Mouse (Mus musculus): ENCODE measurements around the gene Orm2. TPM values are rescaled to one million over a fixed set of nuclear protein-coding genes. Genes with fewer than 3 reads are reported as not detected.

Orm2 gene
- total and polyA plus RNA-seq, 3 experiments: not detected

DNA sequence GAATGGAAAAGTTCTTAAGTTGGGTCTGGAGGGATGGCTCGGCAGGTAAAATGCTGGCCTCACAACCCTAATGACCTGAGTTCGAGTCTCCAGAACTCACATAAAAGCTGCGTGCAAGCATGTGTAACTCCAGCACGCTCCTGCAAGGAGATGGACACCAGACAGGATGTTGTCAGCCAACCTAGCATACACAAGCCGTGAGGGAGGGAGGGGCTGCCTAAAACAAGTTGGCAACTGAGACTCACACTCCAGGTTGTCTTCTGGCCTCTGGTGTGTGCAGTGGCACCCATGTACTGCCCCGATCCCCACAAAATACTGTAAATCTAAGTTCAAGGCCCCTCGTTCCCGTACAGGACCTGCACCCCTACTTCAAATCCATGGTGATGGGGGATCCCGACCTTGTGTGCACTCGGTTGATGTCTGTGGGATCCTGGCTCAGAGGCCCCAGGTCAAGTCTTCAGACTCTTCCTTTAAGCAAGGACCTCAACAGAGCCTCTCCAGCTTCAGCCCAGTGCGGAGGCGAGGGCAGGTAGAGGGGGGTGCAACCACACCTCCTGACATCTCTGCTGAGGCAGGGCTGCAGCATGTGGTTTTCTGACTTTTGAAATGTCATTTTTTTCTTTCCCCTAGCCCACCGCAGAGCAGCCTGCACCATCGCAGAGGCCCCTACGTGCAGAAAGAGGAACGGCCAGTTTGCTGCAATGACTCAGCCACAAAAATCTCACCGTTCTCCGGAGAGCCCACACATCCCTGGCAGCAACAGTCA is 38.5 kb downstream of the Orm2 start:
- 80% methylated on average over 18 of the region's 18 CpGs for WGBS
- intact Hi-C loops (cut with DNase I): loop anchor here (10.0 kb wide), 1 partner anchor 886 kb away; the partner anchor contains the start of gene Alad
- Histone ChIP-seq H3K4me3 (no peak overlapping the region), H3K36me3 (ENCODE audit: control insufficient read depth, insufficient read depth, low read length) (no peaks in the 10 kb centered on the region), H3K79me2 (replicated peaks; ENCODE audit: control insufficient read depth, insufficient read depth, low read length) (no peaks in the 10 kb centered on the region), H3K27me3 (ENCODE audit: control insufficient read depth, insufficient read depth, low read length) (no peaks in the 10 kb centered on the region), H3K27ac (peak overlapping the region; percentile 61), H3K4me1 (ENCODE audit: control insufficient read depth, insufficient read depth, low read length) (peaks cover 23% of the 10 kb centered on the region), H3K9ac (ENCODE audit: low read depth, low read length) (no peak overlapping the region)
- TF ChIP-seq CTCF (IDR thresholded peaks at IDR 0.05): no peak
- peak in 1 of 2 experiments; percentile 41 for DNase-seq

DNA sequence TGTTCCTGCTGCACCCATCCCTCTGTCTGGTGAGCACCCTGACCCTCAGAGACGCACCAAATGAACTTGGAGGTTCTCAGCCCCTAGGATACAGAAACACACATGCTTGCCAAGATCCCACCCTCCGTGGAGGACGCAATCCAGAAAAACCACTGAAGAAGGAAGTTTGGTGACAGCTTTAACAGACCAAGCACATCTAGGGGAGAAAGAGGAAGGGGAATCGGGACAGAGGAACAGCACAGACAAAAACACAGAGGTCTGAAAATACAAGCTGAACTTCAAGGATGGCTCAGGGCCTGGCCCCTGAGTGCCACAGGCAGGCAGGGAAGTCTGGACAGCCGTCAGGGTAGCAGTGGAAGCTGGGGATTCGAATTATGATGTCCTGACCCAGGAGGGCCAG is 39.4 kb downstream of the Orm2 start:
- Histone ChIP-seq H3K4me1 (ENCODE audit: control insufficient read depth, insufficient read depth, low read length) (peaks cover 23% of the 10 kb centered on the region), H3K27ac (peak overlapping the region; percentile 61), H3K27me3 (ENCODE audit: control insufficient read depth, insufficient read depth, low read length) (no peaks in the 10 kb centered on the region), H3K36me3 (ENCODE audit: control insufficient read depth, insufficient read depth, low read length) (no peaks in the 10 kb centered on the region), H3K79me2 (replicated peaks; ENCODE audit: control insufficient read depth, insufficient read depth, low read length) (no peaks in the 10 kb centered on the region), H3K9ac (ENCODE audit: low read depth, low read length) (no peak overlapping the region; the same call in 1 of the 2 replicates), H3K4me3 (peak overlapping the region; percentile 8; the same call in 1 of the 2 replicates)
- intact Hi-C loops (cut with DNase I): loop anchor here (10.0 kb wide), 1 partner anchor 887 kb away; the partner anchor contains the start of gene Alad
- DNase-seq: peak in 1 of 2 experiments; percentile 49
- WGBS: 44% methylated on average over 6 of the region's 6 CpGs
- TF ChIP-seq POLR2A (IDR thresholded peaks at IDR 0.05; ENCODE audit: insufficient read depth, low read depth, low read length) (no peak), CTCF (IDR thresholded peaks at IDR 0.05) (no peak), EP300 (IDR thresholded peaks at IDR 0.05; ENCODE audit: insufficient read depth, low read depth, low read length) (no peak)

DNA sequence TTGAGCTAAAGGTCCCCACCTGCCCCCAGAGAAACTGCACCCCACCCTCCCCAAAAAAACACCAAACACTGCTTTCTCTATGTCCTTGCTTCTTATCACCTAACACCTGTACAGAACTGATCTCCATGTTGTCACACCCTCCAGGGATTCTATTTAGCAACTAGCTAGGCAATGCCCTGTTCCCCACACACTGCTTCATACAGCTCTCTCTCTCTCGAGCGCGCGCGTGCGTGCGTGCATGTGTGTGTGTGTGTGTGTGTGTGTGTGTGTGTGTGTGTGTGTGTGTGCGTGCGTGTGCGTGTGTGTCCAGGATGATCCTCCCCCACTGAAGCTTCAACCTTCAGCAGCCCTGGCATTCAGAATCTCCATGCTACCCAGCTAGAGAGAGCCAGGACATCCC is 39.8 kb downstream of the Orm2 start:
- TF ChIP-seq EP300 (IDR thresholded peaks at IDR 0.05; ENCODE audit: insufficient read depth, low read depth, low read length) (no peak), CTCF (IDR thresholded peaks at IDR 0.05) (no peak), POLR2A (IDR thresholded peaks at IDR 0.05; ENCODE audit: insufficient read depth, low read depth, low read length) (no peak)
- Histone ChIP-seq H3K79me2 (replicated peaks; ENCODE audit: control insufficient read depth, insufficient read depth, low read length) (no peaks in the 10 kb centered on the region), H3K4me3 (peak overlapping the region; percentile 57), H3K36me3 (ENCODE audit: control insufficient read depth, insufficient read depth, low read length) (no peaks in the 10 kb centered on the region), H3K27me3 (ENCODE audit: control insufficient read depth, insufficient read depth, low read length) (no peaks in the 10 kb centered on the region), H3K4me1 (ENCODE audit: control insufficient read depth, insufficient read depth, low read length) (peaks cover 23% of the 10 kb centered on the region), H3K9ac (ENCODE audit: low read depth, low read length) (peak overlapping the region; percentile 66), H3K27ac (peak overlapping the region; percentile 98)
- intact Hi-C loops (cut with DNase I): loop anchor here (10.0 kb wide), 1 partner anchor 887 kb away; the partner anchor contains the start of gene Alad
- 68% methylated on average over 10 of the region's 10 CpGs for WGBS
- DNase-seq: no peak

DNA sequence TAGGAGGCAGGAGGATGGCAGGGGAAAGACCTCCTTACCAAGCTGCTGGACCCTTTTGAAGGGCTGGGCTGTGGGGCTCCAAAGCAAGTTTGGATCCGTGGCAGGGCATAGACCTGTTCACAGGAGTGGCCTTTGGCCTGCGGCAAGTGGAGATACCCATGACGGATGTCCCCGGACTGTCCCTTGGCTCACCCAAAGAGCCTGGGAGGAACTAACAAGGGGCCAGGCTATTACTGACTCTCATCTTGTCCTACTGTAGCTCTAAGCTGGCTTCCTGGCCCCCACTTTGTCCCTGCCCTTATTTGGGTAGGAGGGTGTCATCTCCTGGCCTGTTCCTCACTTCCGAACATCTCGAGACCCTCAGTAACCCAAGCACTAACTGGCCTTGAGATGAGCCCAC is 40.3 kb downstream of the Orm2 start:
- Histone ChIP-seq H3K27ac (peak overlapping the region; percentile 98), H3K36me3 (ENCODE audit: control insufficient read depth, insufficient read depth, low read length) (no peaks in the 10 kb centered on the region), H3K4me3 (peak overlapping the region; percentile 57), H3K9ac (ENCODE audit: low read depth, low read length) (peak overlapping the region; percentile 66), H3K79me2 (replicated peaks; ENCODE audit: control insufficient read depth, insufficient read depth, low read length) (no peaks in the 10 kb centered on the region), H3K27me3 (ENCODE audit: control insufficient read depth, insufficient read depth, low read length) (no peaks in the 10 kb centered on the region), H3K4me1 (ENCODE audit: control insufficient read depth, insufficient read depth, low read length) (peaks cover 23% of the 10 kb centered on the region)
- intact Hi-C loops (cut with DNase I): loop anchor here (10.0 kb wide), 1 partner anchor 888 kb away; the partner anchor contains the start of gene Alad
- DNase-seq: no peak
- TF ChIP-seq EP300 (IDR thresholded peaks at IDR 0.05; ENCODE audit: insufficient read depth, low read depth, low read length) (no peak), POLR2A (IDR thresholded peaks at IDR 0.05; ENCODE audit: insufficient read depth, low read depth, low read length) (no peak), CTCF (IDR thresholded peaks at IDR 0.05) (no peak)
- 24% methylated on average over 6 of the region's 6 CpGs for WGBS

DNA sequence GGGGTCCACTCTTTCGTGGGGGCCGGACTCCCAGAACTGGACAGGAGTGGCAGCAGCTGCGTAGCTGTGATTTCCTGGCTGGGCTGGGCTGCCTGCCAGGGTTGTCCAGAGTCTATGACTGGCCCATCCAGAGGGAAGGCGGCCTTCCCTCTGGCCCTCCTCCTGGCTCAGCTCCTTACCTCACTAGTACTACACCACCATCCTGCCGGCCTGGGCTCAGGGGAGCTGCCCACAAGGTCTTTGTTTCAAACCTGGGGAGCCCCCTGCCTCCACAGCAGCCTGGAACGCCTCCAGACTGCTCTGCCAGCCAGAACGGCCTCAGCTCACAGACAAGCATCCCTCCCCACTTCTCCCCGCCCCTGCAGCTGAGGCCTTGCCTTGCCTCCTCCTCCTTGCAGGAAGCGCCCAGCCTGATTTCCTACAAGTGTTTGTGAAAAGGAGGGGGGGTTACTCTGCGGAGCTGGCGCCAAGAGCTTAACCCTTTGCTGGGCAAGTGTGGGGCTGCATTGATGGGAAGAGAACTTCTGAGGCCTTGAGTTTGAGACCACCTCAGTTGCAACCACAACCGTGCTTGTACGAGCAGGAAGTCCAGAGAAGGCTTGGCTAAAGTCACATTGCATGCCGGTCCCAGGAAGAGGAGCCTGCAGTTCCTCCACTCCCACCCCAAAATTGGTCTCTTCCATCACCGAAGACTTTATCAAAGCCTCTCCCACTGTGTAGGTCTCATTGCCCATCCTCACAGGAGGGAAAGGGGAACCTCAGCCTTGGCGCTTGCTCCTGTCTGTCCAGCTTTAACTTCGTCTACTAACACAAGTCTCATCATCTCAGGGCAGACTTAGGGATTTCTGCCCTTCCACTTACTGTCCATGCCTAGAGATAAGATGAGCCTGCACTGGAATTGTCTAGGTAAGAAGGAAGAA is 41.1 kb downstream of the Orm2 start, which contains the start of gene Akna:
TSS of gene Akna (minus strand) at position 315 of the 920 bp plus-strand sequence.
- Histone ChIP-seq H3K4me3 (peak within 1 kb of the TSS; percentile 57), H3K9ac (ENCODE audit: low read depth, low read length) (peak within 1 kb of the TSS; percentile 66), H3K36me3 (ENCODE audit: control insufficient read depth, insufficient read depth, low read length) (no peaks in the 10 kb centered on the region), H3K27me3 (ENCODE audit: control insufficient read depth, insufficient read depth, low read length) (no peaks in the 10 kb centered on the region), H3K27ac (peak within 1 kb of the TSS; percentile 98), H3K4me1 (ENCODE audit: control insufficient read depth, insufficient read depth, low read length) (peaks cover 21% of the 10 kb centered on the region), H3K79me2 (replicated peaks; ENCODE audit: control insufficient read depth, insufficient read depth, low read length) (no peaks in the 10 kb centered on the region)
- no peak; the same call in none of the 2 replicates for TF ChIP-seq POLR2A (IDR thresholded peaks at IDR 0.05; ENCODE audit: insufficient read depth, low read depth, low read length)
- TF ChIP-seq EP300 (IDR thresholded peaks at IDR 0.05; ENCODE audit: insufficient read depth, low read depth, low read length): 0 out of 2 replicates have a peak, but pooled peaks have one; percentile 34
- WGBS: 13% methylated on average over 17 of the region's 17 CpGs
- peak; percentile 93 to 94 for DNase-seq
- intact Hi-C loops (cut with DNase I): loop anchor here (10.0 kb wide), 1 partner anchor 888 kb away; the partner anchor contains the start of gene Alad

Data from heart, adult 2 months (tissue).